Mouse (Mus musculus) MEL (cell line): ENCODE data around the gene Ccdc50. TPM values are rescaled to one million over a fixed set of nuclear protein-coding genes. Genes with fewer than 3 reads are reported as not detected.

ENCODE experiments used
- DNase-seq: peaks from one replicate; pipeline ENCODE4 v3.0.0; 2011; ENCODE audit warnings: low read depth, low spot score
- H3K27ac ChIP-seq: 2 replicates; pipeline ENCODE4 v1.5.1; 2012; ENCODE audit warnings: low read depth, mild to moderate bottlenecking, control low read depth, low read length, moderate library complexity; ENCODE audit not compliant: control insufficient read depth
- H3K27me3 ChIP-seq, 2 experiments: fragments of 150-350 bp in 1 of 2; sonication (generic) in 1 of 2; 2 replicates each; pipeline ENCODE4 v1.6.1; 2012; ENCODE audit warnings: low read length in 2 of 2, mild to moderate bottlenecking in 2 of 2, improper control_type of control experiment in 1 of 2, moderate library complexity in 1 of 2; ENCODE audit not compliant: insufficient read depth in 2 of 2, control insufficient read depth in 1 of 2
- H3K36me3 ChIP-seq, 2 experiments: 2 replicates each; pipeline ENCODE4 v1.6.1; 2012 to 2014; ENCODE audit warnings: low read length in 2 of 2, improper control_type of control experiment in 1 of 2, inconsistent platforms in 1 of 2, mild to moderate bottlenecking in 1 of 2; ENCODE audit not compliant: insufficient read depth in 2 of 2, control insufficient read depth in 1 of 2
- H3K4me1 ChIP-seq, 2 experiments: fragments of 150-350 bp in 1 of 2; sonication (generic) in 1 of 2; 2 replicates each; pipeline ENCODE4 v1.6.1; 2012; ENCODE audit warnings: low read length in 2 of 2, improper control_type of control experiment in 1 of 2, mild to moderate bottlenecking in 1 of 2; ENCODE audit not compliant: insufficient read depth in 2 of 2, control insufficient read depth in 1 of 2
- H3K4me3 ChIP-seq, 2 experiments: fragments of 150-350 bp in 1 of 2; sonication (generic) in 1 of 2; 2 replicates each; pipeline ENCODE4 v1.5.1; 2012; ENCODE audit warnings: low read depth in 2 of 2, low read length in 2 of 2, mild to moderate bottlenecking in 2 of 2, moderate library complexity in 2 of 2, control low read depth in 1 of 2, improper control_type of control experiment in 1 of 2; ENCODE audit not compliant: control insufficient read depth in 1 of 2, insufficient read depth in 1 of 2
- H3K79me2 ChIP-seq: 2 replicates; pipeline ENCODE4 v1.6.1; 2012; ENCODE audit warnings: mild to moderate bottlenecking, low read length, moderate library complexity; ENCODE audit not compliant: control insufficient read depth, poor library complexity, insufficient read depth
- H3K9ac ChIP-seq: 2 replicates; pipeline ENCODE4 v1.6.1; 2012; ENCODE audit warnings: low read depth, mild to moderate bottlenecking, control low read depth, low read length, moderate library complexity; ENCODE audit not compliant: control insufficient read depth, poor library complexity, severe bottlenecking
- H3K9me3 ChIP-seq: fragments of 150-350 bp; sonication (generic); replicated peaks from 2 replicates; pipeline ENCODE4 v1.6.1; 2012; ENCODE audit warnings: mild to moderate bottlenecking, low read length, improper control_type of control experiment, moderate library complexity; ENCODE audit not compliant: insufficient read depth
- CHD2 ChIP-seq: IDR thresholded peaks from 2 replicates; pipeline ENCODE4 v1.6.1; 2011; ENCODE audit warnings: low read length, improper control_type of control experiment
- CTCF ChIP-seq, 3 experiments: IDR thresholded peaks in 2 of 3; conservative IDR thresholded peaks in 1 of 3; 2 replicates each; pipeline ENCODE4 v1.5.1; 2011 to 2012; ENCODE audit warnings: low read length in 3 of 3, low read depth in 2 of 3, mild to moderate bottlenecking in 2 of 3, improper control_type of control experiment in 1 of 3, inconsistent platforms in 1 of 3, mixed read lengths in 1 of 3, moderate library complexity in 1 of 3; ENCODE audit not compliant: control insufficient read depth in 1 of 3, insufficient read depth in 1 of 3, poor library complexity in 1 of 3, severe bottlenecking in 1 of 3
- EP300 ChIP-seq, 2 experiments: IDR thresholded peaks; 2 replicates each; pipeline ENCODE4 v1.6.1; 2011; ENCODE audit warnings: improper control_type of control experiment in 2 of 2, low read length in 2 of 2, low read depth in 1 of 2, mild to moderate bottlenecking in 1 of 2
- GATA1 ChIP-seq: IDR thresholded peaks from 2 replicates; pipeline ENCODE4 v1.6.1; 2011; ENCODE audit warnings: low read depth, low read length, improper control_type of control experiment
- HCFC1 ChIP-seq: IDR thresholded peaks from 2 replicates; pipeline ENCODE4 v1.6.1; 2012; ENCODE audit warnings: low read depth, mild to moderate bottlenecking, inconsistent platforms, low read length, improper control_type of control experiment, moderate library complexity
- KAT2A ChIP-seq: conservative IDR thresholded peaks from 2 replicates; pipeline ENCODE4 v1.6.1; 2012; ENCODE audit warnings: low read depth, low read length, improper control_type of control experiment, inconsistent platforms
- MAFK ChIP-seq: IDR thresholded peaks from 2 replicates; pipeline ENCODE4 v1.6.1; 2011; ENCODE audit warnings: low read depth, mild to moderate bottlenecking, low read length, improper control_type of control experiment, borderline replicate concordance
- MEF2A ChIP-seq: IDR thresholded peaks from 2 replicates; pipeline ENCODE4 v1.6.1; 2014; ENCODE audit warnings: low read depth, mild to moderate bottlenecking, inconsistent platforms, low read length, improper control_type of control experiment; ENCODE audit not compliant: poor library complexity, insufficient replicate concordance, severe bottlenecking; ENCODE audit errors: extremely low read depth
- MYB ChIP-seq: IDR thresholded peaks from 2 replicates; pipeline ENCODE4 v1.6.1; 2011; ENCODE audit warnings: mild to moderate bottlenecking, low read depth, low read length, improper control_type of control experiment
- MYC ChIP-seq: IDR thresholded peaks from 2 replicates; pipeline ENCODE4 v1.6.1; 2011; ENCODE audit warnings: low read depth, mild to moderate bottlenecking, low read length, improper control_type of control experiment, moderate library complexity
- NELFE ChIP-seq: IDR thresholded peaks from 2 replicates; pipeline ENCODE4 v1.6.1; 2011; ENCODE audit warnings: low read depth, low read length, improper control_type of control experiment
- POLR2AphosphoS2 ChIP-seq: IDR thresholded peaks from 2 replicates; pipeline ENCODE4 v1.6.1; 2011; ENCODE audit warnings: low read length, improper control_type of control experiment
- SMC3 ChIP-seq: IDR thresholded peaks from 2 replicates; pipeline ENCODE4 v1.6.1; 2011; ENCODE audit warnings: low read depth, low read length, improper control_type of control experiment
- TAL1 ChIP-seq: IDR thresholded peaks from 2 replicates; pipeline ENCODE4 v1.6.1; 2012; ENCODE audit warnings: mild to moderate bottlenecking, inconsistent platforms, low read length, moderate library complexity, mixed read lengths
- TCF12 ChIP-seq: IDR thresholded peaks from 2 replicates; pipeline ENCODE4 v1.6.1; 2014; ENCODE audit warnings: low read depth, mild to moderate bottlenecking, inconsistent platforms, low read length, improper control_type of control experiment, moderate library complexity
- UBTF ChIP-seq: IDR thresholded peaks from 2 replicates; pipeline ENCODE4 v1.6.1; 2012; ENCODE audit warnings: low read depth, mild to moderate bottlenecking, inconsistent platforms, low read length, improper control_type of control experiment, moderate library complexity, borderline replicate concordance; ENCODE audit not compliant: insufficient read depth
- ZKSCAN1 ChIP-seq: IDR thresholded peaks from 2 replicates; pipeline ENCODE4 v1.6.1; 2012; ENCODE audit warnings: low read depth, mild to moderate bottlenecking, inconsistent platforms, low read length, improper control_type of control experiment, moderate library complexity
- ZMIZ1 ChIP-seq: IDR thresholded peaks from 2 replicates; pipeline ENCODE4 v1.6.1; 2012; ENCODE audit warnings: low read depth, mild to moderate bottlenecking, inconsistent platforms, low read length, improper control_type of control experiment, moderate library complexity
- ZNF384 ChIP-seq: IDR thresholded peaks from 2 replicates; pipeline ENCODE4 v1.6.1; 2012; ENCODE audit warnings: low read depth, mild to moderate bottlenecking, inconsistent platforms, low read length, improper control_type of control experiment
- polyA plus RNA-seq, 2 experiments: library from polyadenylated mRNA; stranded (reverse) in 1 of 2; unstranded in 1 of 2; fragments of >175 nt in 1 of 2; fragments of >200 nt in 1 of 2; gene quantifications; 2 replicates each; pipeline versions ENCODE4 v1.2.1 to v1.2.4; 2012; ENCODE audit warnings: low replicate concordance in 2 of 2, low read depth in 1 of 2; ENCODE audit not compliant: insufficient read length in 2 of 2, insufficient read depth in 1 of 2, missing spikeins in 1 of 2
- total RNA-seq: library from RNA; depleted of rRNA; stranded (reverse); fragments of 300-350 nt; gene quantifications from 2 replicates; pipeline ENCODE4 v1.2.3, GENCODE M21; 2012

Gene Ccdc50
- total and polyA plus RNA-seq, 3 experiments: 15.1 to 30.6 (median 20.4) TPM

DNA sequence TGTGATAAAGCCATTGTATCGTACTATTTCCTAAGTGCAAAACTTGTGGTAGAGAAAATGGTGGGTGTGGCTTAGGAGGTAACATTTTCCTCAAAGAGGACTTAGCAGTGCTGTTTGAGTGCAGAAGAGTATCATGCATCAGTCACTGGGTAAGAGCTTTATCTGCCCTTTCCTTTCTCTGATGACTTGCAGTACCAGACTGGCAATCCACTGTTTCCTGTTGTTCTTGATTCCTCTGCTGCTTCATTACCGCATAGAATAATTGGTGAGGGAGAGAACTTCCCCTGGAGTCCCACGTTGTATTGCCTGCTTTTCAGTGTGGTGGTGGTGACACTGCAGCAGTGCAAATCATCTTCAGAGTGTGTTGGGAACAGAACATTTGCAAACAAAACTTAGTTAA, 29.0 kb downstream of the Ccdc50 start:
- peaks cover 2 to 30% of the 10 kb centered on the region in 2 experiments; a peak in 3 of 4 replicates for H3K36me3 ChIP-seq
- DNase-seq: peak; percentile 69
- H3K79me2 ChIP-seq: no peaks in the 10 kb centered on the region
- H3K4me3 ChIP-seq: no peak overlapping the region
- H3K9me3 ChIP-seq: no peaks in the 10 kb centered on the region
- H3K4me1 ChIP-seq: peaks cover 7 to 15% of the 10 kb centered on the region in 2 experiments
- no peak overlapping the region for H3K9ac ChIP-seq
- H3K27ac ChIP-seq: peak overlapping the region; percentile 56; the same call in 1 of the 2 replicates
- no peaks in the 10 kb centered on the region for H3K27me3 ChIP-seq
- peak; percentile 13; the same call in 1 of the 2 replicates for TF ChIP-seq GATA1
- no peak for TF ChIP-seq KAT2A
- TF ChIP-seq MAFK: no peak
- no peak for TF ChIP-seq POLR2AphosphoS2
- TF ChIP-seq NELFE: no peak
- no peak for TF ChIP-seq UBTF
- TF ChIP-seq MYC: no peak

DNA sequence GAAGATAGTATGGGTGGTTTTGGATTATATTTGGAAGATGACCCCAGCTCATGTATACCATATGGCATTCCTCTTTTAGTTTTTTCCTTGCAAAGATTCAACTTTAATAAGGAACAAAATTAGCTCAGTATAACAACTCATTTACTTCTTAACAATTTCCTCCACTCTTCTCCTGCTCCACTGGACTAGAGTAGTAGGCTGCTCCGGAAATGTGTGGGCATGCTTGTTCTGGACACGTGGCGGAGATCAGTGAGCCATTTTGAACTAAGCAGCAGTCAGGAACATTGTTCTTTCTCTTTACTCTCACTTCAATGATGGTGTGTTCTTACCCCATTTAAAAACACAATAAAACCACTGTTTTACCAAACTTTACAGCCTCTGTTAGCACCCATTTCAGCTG, 32.3 kb downstream of the Ccdc50 start:
- H3K9ac ChIP-seq: no peak overlapping the region
- TF ChIP-seq HCFC1 (no peak), ZKSCAN1 (no peak), POLR2AphosphoS2 (no peak), SMC3 (no peak), KAT2A (no peak), CHD2 (no peak), MEF2A (no peak), TCF12 (no peak), CTCF (IDR thresholded peaks at IDR 0.05 in 2 of 3, conservative IDR thresholded peaks at IDR 0.05 in 1 of 3; ENCODE audit: control insufficient read depth in 1 of 3, insufficient read depth in 1 of 3, low read depth in 2 of 3, low read length in 3 of 3, poor library complexity in 1 of 3, severe bottlenecking in 1 of 3) (no peak), TAL1 (no peak), MYB (no peak), EP300 (IDR thresholded peaks at IDR 0.05; ENCODE audit: low read depth in 1 of 2, low read length in 2 of 2) (no peak), ZNF384 (no peak), ZMIZ1 (no peak)
- TF ChIP-seq, all 39 proteins: peak for 0
- DNase-seq: no peak
- H3K27ac ChIP-seq: no peak overlapping the region
- peaks cover 2 to 28% of the 10 kb centered on the region in 2 experiments; a peak in 3 of 4 replicates for H3K36me3 ChIP-seq
- H3K27me3 ChIP-seq: no peaks in the 10 kb centered on the region
- peaks cover 7 to 15% of the 10 kb centered on the region in 2 experiments for H3K4me1 ChIP-seq
- no peaks in the 10 kb centered on the region for H3K79me2 ChIP-seq
- no peak overlapping the region for H3K4me3 ChIP-seq
- H3K9me3 ChIP-seq: no peaks in the 10 kb centered on the region
